Mouse (Mus musculus) urinary bladder, adult 18-20 months (tissue): ENCODE results near the gene Hoxc12.

Experiments
- DNase-seq, 2 experiments: peaks; one replicate each; pipeline ENCODE4 v3.0.0; 2022; ENCODE audit warnings: low spot score in 2 of 2, mixed read lengths in 2 of 2

The Hoxc12 gene

GRCm38 (mm10) chr15:102936279-102936972 lies at the start of gene Hoxc12:
Gene Hoxc12 (plus strand): TSS chr15:102936757.
- DNase-seq: no peak

GRCm38 (mm10) chr15:102895115-102895514 lies 41.4 kb upstream of the Hoxc12 start:
- no peak for DNase-seq

GRCm38 (mm10) chr15:102904946-102905345 lies 31.6 kb upstream of the Hoxc12 start:
- no peak for DNase-seq

GRCm38 (mm10) chr15:102909536-102909935 lies 27.0 kb upstream of the Hoxc12 start:
- no peak for DNase-seq

- DNase-seq: no peak
These were observed 26.5 kb upstream of the Hoxc12 start for GRCm38 (mm10) chr15:102910038-102910437.

GRCm38 (mm10) chr15:102910496-102911095 lies 26.0 kb upstream of the Hoxc12 start:
- DNase-seq: no peak

GRCm38 (mm10) chr15:102913038-102913585 lies 23.4 kb upstream of the Hoxc12 start:
- no peak for DNase-seq

GRCm38 (mm10) chr15:102917972-102918572 lies 18.5 kb upstream of the Hoxc12 start:
- DNase-seq: no peak

GRCm38 (mm10) chr15:102918611-102919265 lies 17.8 kb upstream of the Hoxc12 start:
- no peak for DNase-seq

GRCm38 (mm10) chr15:102919336-102920180 lies 17.0 kb upstream of the Hoxc12 start:
- no peak for DNase-seq

GRCm38 (mm10) chr15:102920619-102921018 lies 15.9 kb upstream of the Hoxc12 start:
- DNase-seq: peak in 1 of 2 experiments; percentile 60

GRCm38 (mm10) chr15:102921053-102922011 lies 15.2 kb upstream of the Hoxc12 start, which contains the start of gene Hoxc13:
Gene Hoxc13 (plus strand): TSS chr15:102921103.
- DNase-seq: no peak

- peak in 1 of 2 experiments; percentile 69 for DNase-seq
These were observed 14.6 kb upstream of the Hoxc12 start for GRCm38 (mm10) chr15:102922012-102922362.

GRCm38 (mm10) chr15:102922636-102923500 lies 13.7 kb upstream of the Hoxc12 start:
- DNase-seq: no peak

- no peak for DNase-seq
These were observed 9.4 kb upstream of the Hoxc12 start for GRCm38 (mm10) chr15:102927032-102927645.

- no peak for DNase-seq
These were observed 4.7 kb upstream of the Hoxc12 start for GRCm38 (mm10) chr15:102931706-102932358.

GRCm38 (mm10) chr15:102934438-102934837 lies 2.1 kb upstream of the Hoxc12 start:
- no peak for DNase-seq

- no peak for DNase-seq
These were observed 1.7 kb upstream of the Hoxc12 start for GRCm38 (mm10) chr15:102934897-102935296.
